Comparison of ENCODE assay signal across 23 mouse cellular contexts in the genomic region with DNA sequence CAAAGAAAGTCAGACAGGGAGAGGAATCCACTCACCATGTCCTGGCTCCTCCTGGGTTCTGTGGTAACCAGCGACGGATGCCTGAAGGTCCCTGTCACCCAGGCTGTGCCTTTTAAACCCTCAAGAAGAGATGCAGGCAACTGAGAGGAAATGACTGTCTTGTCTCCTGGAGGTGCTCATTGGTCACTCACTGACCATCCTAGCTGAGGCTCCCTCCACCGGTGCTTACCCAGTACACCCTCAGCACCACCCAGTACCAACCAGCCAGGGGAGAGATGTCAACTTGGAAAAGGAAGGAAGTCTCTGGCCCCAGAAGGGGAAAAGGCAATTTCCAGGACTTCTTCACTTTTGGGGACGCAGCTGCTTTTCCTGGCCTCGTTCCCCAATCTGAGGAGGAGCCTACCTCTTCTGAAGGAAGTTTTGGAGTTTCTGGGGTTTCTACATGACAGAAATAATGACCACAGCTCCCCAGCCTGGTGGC. TPM values are rescaled to one million over a fixed set of nuclear protein-coding genes. Genes with fewer than 3 reads are reported as not detected.
A peak's percentile ranks its signal among the peaks of the same experiment; 100 is the strongest.
DNase-seq lines count a peak whose midpoint lies in the region; TF ChIP-seq lines count a peak whose summit lies in the region.
"Had no signal": no experiment of that assay in that cellular context is flagged by ENCODE, and none has a peak within 500 bp of the region (broad histone marks: within the 10 kb centered on the region; RNA-seq: fewer than 3 reads in every experiment).

A gene (minus strand): TSS at position 431 of the 481 bp plus-strand sequence.

- H3K27ac ChIP-seq in heart, adult 2 months = no peak within 1 kb of the TSS; the same call in none of the 2 replicates
- no peak within 1 kb of the TSS for H3K27ac ChIP-seq in heart, embryonic 10.5 days
- H3K27ac ChIP-seq in spleen, adult 2 months (ENCODE audit: insufficient read depth, low read length) = no peak within 1 kb of the TSS
- peak within 1 kb of the TSS; percentile 97 for H3K27ac ChIP-seq in macrophage
- H3K27ac ChIP-seq: embryonic facial prominence, embryonic 15.5 days; hindbrain, embryonic 12.5 days; midbrain, embryonic 13.5 days had no signal

- WGBS in heart, adult 2 months = 64% methylated on average over 5 of the region's 5 CpGs
- WGBS in heart, embryonic 10.5 days = 83% methylated on average over 5 of the region's 5 CpGs
- WGBS in spleen, adult 2 months = 65% methylated on average over 5 of the region's 5 CpGs
- 33% methylated on average over 5 of the region's 5 CpGs for WGBS in macrophage (ENCODE audit: missing documents)

- H3K36me3 ChIP-seq in heart, adult 2 months (ENCODE audit: control insufficient read depth, insufficient read depth, low read length) = no peaks in the 10 kb centered on the region
- H3K36me3 ChIP-seq in heart, embryonic 10.5 days = no peaks in the 10 kb centered on the region
- no peaks in the 10 kb centered on the region for H3K36me3 ChIP-seq in spleen, adult 2 months (ENCODE audit: control insufficient read depth, insufficient read depth, low read length)
- H3K36me3 ChIP-seq in macrophage (ENCODE audit: inconsistent target) = no peaks in the 10 kb centered on the region
- H3K36me3 ChIP-seq: embryonic facial prominence, embryonic 15.5 days; G1E; hindbrain, embryonic 12.5 days; midbrain, embryonic 13.5 days had no signal

- no peak for TF ChIP-seq EP300 in heart, adult 2 months (IDR thresholded peaks at IDR 0.05; ENCODE audit: insufficient read depth, low read depth, low read length)

- H3K9ac ChIP-seq in heart, adult 2 months (ENCODE audit: low read depth, low read length) = no peak within 1 kb of the TSS
- H3K9ac ChIP-seq: embryonic facial prominence, embryonic 15.5 days; hindbrain, embryonic 12.5 days; midbrain, embryonic 13.5 days had no signal

- no peaks in the 10 kb centered on the region for H3K79me2 ChIP-seq in heart, adult 2 months (replicated peaks; ENCODE audit: control insufficient read depth, insufficient read depth, low read length)
- peaks cover 55% of the 10 kb centered on the region for H3K79me2 ChIP-seq in macrophage (ENCODE audit: inconsistent target)

- H3K4me1 ChIP-seq in heart, adult 2 months (ENCODE audit: control insufficient read depth, insufficient read depth, low read length) = no peaks in the 10 kb centered on the region; the same call in 1 of the 2 replicates
- no peaks in the 10 kb centered on the region for H3K4me1 ChIP-seq in heart, embryonic 10.5 days
- no peaks in the 10 kb centered on the region for H3K4me1 ChIP-seq in spleen, adult 2 months (ENCODE audit: control insufficient read depth, insufficient read depth, insufficient read length)
- H3K4me1 ChIP-seq: embryonic facial prominence, embryonic 15.5 days; hindbrain, embryonic 12.5 days; midbrain, embryonic 13.5 days had no signal

- DNase-seq in heart, adult 2 months = peak; percentile 28 to 55
- DNase-seq in heart, embryonic 10.5 days (ENCODE audit: low spot score) = no peak
- DNase-seq in spleen, adult 2 months (ENCODE audit: low read depth in 1 of 2, low spot score in 2 of 2) = no peak
- no peak for DNase-seq in spleen, adult 18-20 months
- no peak for DNase-seq in kidney, adult 9 months
- DNase-seq in layer of hippocampus, adult 9-11 months = no peak
- DNase-seq in cerebellum, adult 18-20 months = no peak
- DNase-seq: adrenal gland, postnatal 10 days; cerebellum, adult 2 months; cerebellum, postnatal 36 days; heart, postnatal 14 days; kidney, adult 18-20 months; kidney, postnatal 14 days; left cerebral cortex, postnatal 4 days; right cerebral cortex, postnatal 14 days; thymus, postnatal 25 days had no signal

- TF ChIP-seq POLR2A in heart, adult 2 months (IDR thresholded peaks at IDR 0.05; ENCODE audit: insufficient read depth, low read depth, low read length) = peak; percentile 51; the same call in 1 of the 2 replicates
- TF ChIP-seq POLR2A in spleen, adult 2 months (IDR thresholded peaks at IDR 0.05; ENCODE audit: low read depth, low read length) = no peak

- intact Hi-C loops in heart, adult 2 months (cut with DNase I) = no loop called here

- no peaks in the 10 kb centered on the region for H3K27me3 ChIP-seq in heart, adult 2 months (ENCODE audit: control insufficient read depth, insufficient read depth, low read length)
- H3K27me3 ChIP-seq in heart, embryonic 10.5 days (ENCODE audit: insufficient read depth, poor library complexity, severe bottlenecking) = no peaks in the 10 kb centered on the region
- H3K27me3 ChIP-seq in spleen, adult 2 months (ENCODE audit: control insufficient read depth, insufficient read depth, low read length) = no peaks in the 10 kb centered on the region
- H3K27me3 ChIP-seq: embryonic facial prominence, embryonic 15.5 days; hindbrain, embryonic 12.5 days; midbrain, embryonic 13.5 days had no signal

- no peak for TF ChIP-seq CTCF in heart, adult 2 months (IDR thresholded peaks at IDR 0.05)
- no peak for TF ChIP-seq CTCF in spleen, adult 2 months (IDR thresholded peaks at IDR 0.05; ENCODE audit: extremely low read depth, insufficient read depth, insufficient read length, insufficient replicate concordance)

- no peak within 1 kb of the TSS for H3K4me3 ChIP-seq in heart, adult 2 months
- no peak within 1 kb of the TSS for H3K4me3 ChIP-seq in heart, embryonic 10.5 days
- 0 out of 2 replicates have a peak within 1 kb of the TSS, but pooled peaks have one; percentile 1 for H3K4me3 ChIP-seq in spleen, adult 2 months (ENCODE audit: extremely low read depth, insufficient read depth, insufficient read length)
- H3K4me3 ChIP-seq in macrophage (ENCODE audit: inconsistent target) = peak within 1 kb of the TSS; percentile 56
- H3K4me3 ChIP-seq: embryonic facial prominence, embryonic 15.5 days; hindbrain, embryonic 12.5 days; midbrain, embryonic 13.5 days; myocyte had no signal

- no peaks in the 10 kb centered on the region for H3K9me3 ChIP-seq in heart, embryonic 10.5 days
- H3K9me3 ChIP-seq: embryonic facial prominence, embryonic 15.5 days; G1E; hindbrain, embryonic 12.5 days; midbrain, embryonic 13.5 days had no signal

RNA-seq across cellular contexts. Expression of the gene that starts here (rescaled TPM):
- 1 to 10 TPM; 7.9 to 8.1 TPM for total RNA-seq in heart, adult 2 months (2021)
- polyA plus RNA-seq in heart, adult 2 months (2012; rRNA removed) = 10.0 TPM in 2 replicates
- 0.31 and 1.0 TPM in 2 replicates for polyA plus RNA-seq in heart, embryonic 10.5 days (2016; fragmentation: Nextera tagmentation; extraction: Ambion mirVana)
- polyA plus RNA-seq in spleen, adult 2 months (2012; rRNA removed) = 7.5 and 11.0 TPM in 2 replicates
- total RNA-seq in macrophage (2018; cell fraction: chromatin; rRNA removed) = 100 to 1,000 TPM in 11 of 26 experiments, 10 to 100 TPM in 15; 18.9 to 297 (median 75.1) TPM
- 100 to 1,000 TPM; 105 to 683 (median 289) TPM for total RNA-seq in macrophage (2018; cell fraction: cytosol; rRNA removed)
- 100 to 1,000 TPM; 102 to 954 (median 358) TPM for total RNA-seq in macrophage (2018; cell fraction: nucleus; rRNA removed)
- 254 to 928 TPM (median 285 TPM) in 3 replicates for polyA plus RNA-seq in macrophage (2018)
- polyA plus RNA-seq: activated CD4-positive, CD25-positive, alpha-beta regulatory T cell, adult 4 months; G1E; myocyte had no signal

Comparison
In these comparisons a context has a peak if more than half of its experiments do, and no peak if none do; other contexts are left out.
1. RNA of the gene that starts here (polyA plus RNA-seq): 254 to 928 TPM in macrophage; 10.0 TPM in heart, adult 2 months, 7.5 to 11.0 TPM in spleen, adult 2 months and 0.31 to 1.0 TPM in heart, embryonic 10.5 days; every median in the first group is over 10 times any median in the second.
2. DNase-seq: peak in heart, adult 2 months (2 of 2); none in heart, embryonic 10.5 days (single experiment), spleen, adult 2 months (0 of 2), spleen, adult 18-20 months (0 of 2), kidney, adult 9 months (single experiment), layer of hippocampus, adult 9-11 months (single experiment) and cerebellum, adult 18-20 months (0 of 2).
3. H3K4me3 ChIP-seq: peak in spleen, adult 2 months (single experiment) and macrophage (single experiment); none in heart, adult 2 months (single experiment) and heart, embryonic 10.5 days (single experiment).